Mouse (Mus musculus): ENCODE data around the gene Myl6b.

Gene Myl6b

DNA sequence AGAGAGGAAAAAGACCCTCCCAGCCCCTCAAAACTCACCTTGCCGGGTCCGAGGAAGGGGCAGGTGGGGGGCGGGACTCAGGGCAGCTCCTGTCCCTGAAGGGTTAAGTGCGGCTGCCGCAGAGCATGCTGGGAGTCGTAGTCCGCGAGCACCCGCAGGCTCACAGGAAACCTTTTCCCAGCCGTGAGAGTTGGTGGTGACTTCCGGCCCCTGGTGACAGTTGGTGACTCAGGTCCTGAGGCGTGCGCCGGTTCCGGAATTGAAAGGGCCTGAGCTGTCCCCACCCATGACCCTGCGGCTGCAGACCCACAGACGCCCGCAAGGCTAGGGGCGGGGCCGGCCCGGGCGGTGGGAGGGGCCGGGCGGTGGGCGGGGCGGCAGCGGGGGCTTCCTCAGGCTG is at the start of gene Myl6b:
Gene Myl6b, minus strand, starts transcription at position 96 of the 400 bp plus-strand sequence.
- DNase-seq (ENCODE audit: extremely low read depth, low read depth), result peak; percentile 96

- peak; percentile 99 for DNase-seq (ENCODE audit: extremely low read depth, low read depth)
Observed at GRCm38 (mm10) chr10:128547361-128548032, 49.0 kb upstream of the Myl6b start, which contains the start of gene Zc3h10. Zc3h10 (minus strand) TSS chr10:128547774.

DNA sequence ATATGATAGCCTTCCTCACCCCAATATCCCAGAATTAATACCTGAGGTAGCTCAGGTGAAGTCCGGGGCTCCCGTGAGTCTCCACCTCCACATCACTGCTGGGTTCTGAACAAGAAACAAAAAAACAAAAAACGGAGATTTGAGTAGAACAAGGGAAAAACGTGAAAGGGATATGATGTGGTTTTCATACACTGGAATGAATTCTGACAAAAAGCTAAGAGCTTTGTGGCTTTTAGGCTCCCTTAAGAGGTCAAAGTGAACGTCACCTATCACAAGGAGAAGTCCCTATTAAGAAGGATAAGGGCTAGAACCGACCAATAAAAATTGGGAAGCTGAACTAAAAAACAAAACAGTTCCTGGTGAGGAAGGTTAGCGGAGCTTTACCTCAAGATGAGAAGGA is 48.3 kb upstream of the Myl6b start:
- no peak for DNase-seq (ENCODE audit: extremely low read depth, low read depth)

GRCm38 (mm10) chr10:128546361-128546760 is 47.9 kb upstream of the Myl6b start:
- peak; percentile 67 for DNase-seq (ENCODE audit: extremely low read depth, low read depth)

GRCm38 (mm10) chr10:128545570-128545898 is 47.0 kb upstream of the Myl6b start:
- no peak for DNase-seq (ENCODE audit: extremely low read depth, low read depth)

DNA sequence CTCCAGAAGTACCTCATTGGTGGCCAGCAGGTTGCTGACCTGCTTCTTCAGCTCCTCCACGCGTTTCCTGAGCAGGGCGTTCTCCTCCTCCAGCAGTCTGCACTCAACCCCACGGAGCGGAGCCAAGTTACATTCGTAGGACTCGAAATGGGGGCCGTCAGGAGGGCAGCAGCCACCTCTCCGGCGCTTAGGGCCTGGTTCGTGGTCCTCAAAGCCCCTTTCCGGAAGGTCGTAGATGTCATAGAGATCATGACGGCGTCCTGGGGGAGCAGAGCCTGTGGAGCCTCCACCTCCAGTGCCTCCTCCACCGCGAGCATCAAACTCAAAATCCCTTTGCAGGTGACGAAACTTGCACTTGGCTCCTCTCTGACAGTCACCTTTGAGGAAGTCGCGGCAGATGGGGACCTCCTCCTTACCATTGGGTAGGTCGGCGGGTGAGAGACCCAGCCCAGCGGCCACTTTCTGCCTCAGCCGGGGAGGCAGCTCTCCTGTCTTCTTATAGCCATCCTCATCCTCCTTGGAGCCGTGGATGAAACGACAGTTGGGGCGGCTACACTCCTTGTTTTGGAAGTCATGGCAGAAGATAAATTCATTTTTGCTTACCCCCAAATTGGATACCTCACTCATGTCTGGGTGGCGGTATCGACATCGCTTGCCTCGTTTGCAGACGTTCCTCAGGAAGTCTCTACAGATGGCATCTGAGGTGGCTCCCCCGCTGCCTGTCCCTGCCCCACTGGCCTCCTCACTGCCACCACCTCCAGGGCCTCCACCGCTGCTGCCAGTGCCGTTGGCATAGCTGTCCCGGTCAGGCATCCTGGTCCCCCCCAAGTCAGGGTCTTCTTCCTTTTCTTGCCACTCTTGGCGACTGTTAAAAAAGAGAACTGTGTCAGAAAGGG is 46.4 kb upstream of the Myl6b start:
- DNase-seq (ENCODE audit: extremely low read depth, low read depth), result no peak

- DNase-seq (ENCODE audit: extremely low read depth, low read depth), result no peak
Observed at GRCm38 (mm10) chr10:128544151-128544657, 45.7 kb upstream of the Myl6b start.

- DNase-seq (ENCODE audit: extremely low read depth, low read depth), result no peak
Observed at GRCm38 (mm10) chr10:128543100-128543499, 44.6 kb upstream of the Myl6b start.

GRCm38 (mm10) chr10:128538340-128538870 is 39.9 kb upstream of the Myl6b start:
- no peak for DNase-seq (ENCODE audit: extremely low read depth, low read depth)

GRCm38 (mm10) chr10:128536266-128536940 is 37.9 kb upstream of the Myl6b start:
- peak; percentile 96 for DNase-seq (ENCODE audit: extremely low read depth, low read depth)

DNA sequence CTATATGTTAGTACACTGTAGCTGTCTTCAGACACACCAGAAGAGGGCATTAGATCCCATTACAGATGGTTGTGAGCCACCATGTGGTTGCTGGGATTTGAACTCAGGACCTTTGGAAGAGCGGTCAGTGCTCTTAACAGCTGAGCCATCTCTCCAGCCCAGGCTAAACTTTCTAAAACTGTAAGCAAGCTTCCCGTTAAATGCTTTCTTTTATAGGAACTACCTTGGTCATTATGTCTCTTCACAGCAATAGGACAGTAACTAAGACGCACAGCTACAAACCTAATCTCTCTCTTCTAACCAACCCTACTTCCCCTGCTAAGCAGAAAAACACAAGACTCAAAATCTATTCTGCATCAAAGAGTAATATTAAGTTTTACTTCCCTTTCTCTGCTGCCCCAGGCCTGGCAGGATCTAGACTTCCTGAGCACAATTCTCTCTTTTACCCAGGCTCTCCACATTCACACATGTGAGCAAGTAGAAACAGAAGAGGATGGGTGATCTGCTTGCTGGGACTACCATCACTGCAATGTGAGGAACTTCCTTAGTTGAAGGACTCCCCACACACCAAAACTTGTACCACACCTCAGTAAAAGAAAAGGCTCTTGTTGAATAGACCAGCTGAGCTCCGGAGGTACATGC is 37.3 kb upstream of the Myl6b start:
- DNase-seq (ENCODE audit: extremely low read depth, low read depth), result peak; percentile 71

DNA sequence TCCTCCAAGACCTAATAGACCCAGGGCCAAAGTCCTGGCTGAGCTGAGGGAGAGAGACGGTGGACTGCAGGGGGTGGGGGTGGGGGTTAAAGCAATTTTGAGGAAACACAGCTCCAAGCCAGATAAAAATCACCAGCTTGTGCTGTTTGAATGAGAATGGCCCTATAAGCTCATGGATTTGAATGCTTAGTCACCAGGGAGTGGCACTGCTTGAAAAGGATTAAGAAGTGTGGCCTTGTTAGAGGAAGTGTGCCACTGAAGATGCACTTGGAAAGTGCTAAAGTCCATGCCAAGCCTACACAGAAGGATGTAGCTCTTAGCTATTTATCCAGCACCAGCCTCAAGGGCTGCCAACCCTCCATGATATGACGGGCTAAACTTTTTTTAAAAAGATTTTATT is 36.7 kb upstream of the Myl6b start:
- peak; percentile 68 for DNase-seq (ENCODE audit: extremely low read depth, low read depth)

DNA sequence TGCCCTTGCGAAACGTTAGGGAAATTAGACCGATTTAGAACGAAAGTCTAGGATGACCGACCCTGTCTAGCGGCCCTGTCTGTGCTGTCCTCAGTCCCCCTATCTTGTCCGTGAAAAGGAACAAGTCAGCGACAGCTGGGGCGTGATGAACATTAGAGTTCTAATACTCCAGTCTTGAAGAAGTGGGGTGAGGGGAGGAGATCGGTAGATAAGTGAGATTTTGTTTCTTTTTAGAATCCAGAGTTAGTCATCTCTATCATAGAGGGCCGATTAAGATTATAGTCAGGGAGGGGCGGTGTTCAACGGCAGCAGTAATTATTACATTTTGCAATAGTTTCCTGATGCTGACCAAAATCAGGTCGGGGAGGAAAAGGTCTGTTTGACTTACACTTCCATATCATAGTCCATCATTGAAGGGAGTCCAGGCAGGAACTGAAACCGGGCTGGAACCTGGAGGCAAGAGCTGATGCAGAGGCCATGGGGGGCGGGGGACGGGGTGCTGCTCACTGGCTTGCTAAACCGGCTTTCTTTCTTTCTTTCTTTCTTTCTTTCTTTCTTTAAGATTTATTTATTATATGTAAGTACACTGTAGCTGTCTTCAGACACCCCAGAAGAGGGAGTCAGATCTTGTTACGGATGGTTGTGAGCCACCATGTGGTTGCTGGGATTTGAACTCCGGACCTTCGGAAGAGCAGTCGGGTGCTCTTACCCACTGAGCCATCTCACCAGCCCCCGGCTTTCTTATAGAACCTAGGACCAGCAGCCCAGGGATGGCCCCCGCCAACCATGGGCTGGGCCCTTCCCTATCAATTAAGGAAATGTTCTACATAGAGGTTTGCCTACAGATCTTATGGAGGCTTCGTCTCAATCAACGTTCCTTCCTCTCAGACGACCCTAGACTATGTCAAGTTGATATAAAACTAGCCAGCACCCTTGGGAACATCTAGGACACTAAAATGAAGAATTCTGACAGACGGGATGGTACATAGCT is 28.2 kb upstream of the Myl6b start:
- peak; percentile 23 for DNase-seq (ENCODE audit: extremely low read depth, low read depth)

- DNase-seq (ENCODE audit: extremely low read depth, low read depth), result peak; percentile 100
Observed at GRCm38 (mm10) chr10:128525671-128526308, 27.3 kb upstream of the Myl6b start, which contains the start of gene Esyt1. Esyt1 (minus strand) TSS chr10:128525871.

- DNase-seq (ENCODE audit: extremely low read depth, low read depth), result peak; percentile 68
Observed at GRCm38 (mm10) chr10:128524732-128525662, 26.5 kb upstream of the Myl6b start.

- peak; percentile 25 for DNase-seq (ENCODE audit: extremely low read depth, low read depth)
Observed at GRCm38 (mm10) chr10:128524111-128524731, 25.7 kb upstream of the Myl6b start.

DNA sequence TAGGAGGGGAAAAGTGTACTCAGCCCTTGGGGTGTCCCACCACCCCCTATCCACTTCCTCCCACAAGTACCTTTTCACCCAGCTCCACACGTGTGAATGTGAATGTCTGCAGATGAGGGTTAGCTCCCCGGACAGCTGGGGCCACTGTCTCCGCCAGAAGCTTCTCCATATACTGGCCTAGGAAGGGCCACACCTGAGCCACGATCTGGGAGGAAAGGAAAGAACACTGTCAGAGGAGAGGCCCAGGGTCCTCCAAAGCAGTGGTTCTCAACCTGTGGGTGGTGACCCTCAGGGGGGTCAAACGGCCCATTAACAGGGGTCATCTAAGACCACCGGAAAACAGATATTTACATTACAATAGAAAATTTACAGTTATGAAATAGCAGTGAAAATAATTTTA is 23.9 kb upstream of the Myl6b start:
- no peak for DNase-seq (ENCODE audit: extremely low read depth, low read depth)

DNA sequence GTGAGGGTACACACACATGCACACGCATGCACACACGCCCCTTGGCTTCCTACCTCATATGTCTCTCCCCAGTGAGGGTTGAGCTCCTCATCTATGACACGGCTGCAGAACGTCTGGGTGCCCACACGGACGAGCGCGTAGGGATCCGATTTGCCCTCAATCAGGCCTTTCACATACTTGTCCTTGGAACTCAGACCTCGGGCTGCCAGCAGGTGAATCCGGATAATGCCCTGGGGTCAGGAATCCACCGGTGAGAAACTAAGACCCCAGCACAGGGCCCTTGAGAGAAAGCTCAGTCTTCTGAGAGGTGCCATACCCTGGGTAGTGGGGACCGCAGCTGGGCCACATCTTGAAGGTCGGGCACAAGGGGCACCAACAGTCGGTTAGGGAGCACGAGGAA is 22.1 kb upstream of the Myl6b start:
- no peak for DNase-seq (ENCODE audit: extremely low read depth, low read depth)
